Mouse (Mus musculus) lung, postnatal 0 days (tissue): Measurements from ENCODE around the gene Lfng. TPM values are rescaled to one million over a fixed set of nuclear protein-coding genes. Genes with fewer than 3 reads are reported as not detected.

Experiments
- ATAC-seq: fragments of 200-750 bp; cut with Nextera tagmentation; 2 replicates; pipeline ENCODE4 v1.8.0; 2017; ENCODE audit warnings: moderate library complexity
- DNase-seq: peaks from one replicate; pipeline ENCODE4 v3.0.0-alpha.2; 2016; ENCODE audit warnings: low spot score
- H3K27ac ChIP-seq: fragments of 300-500 bp; sonication (generic); 2 replicates; pipeline ENCODE4 v1.5.1; 2014; ENCODE audit warnings: antibody characterized with exemption, mild to moderate bottlenecking, low read length, mixed read lengths
- H3K27me3 ChIP-seq: fragments of 300-500 bp; sonication (generic); replicated peaks from 2 replicates; pipeline ENCODE4 v1.6.1; 2014; ENCODE audit warnings: low read length, mixed read lengths; ENCODE audit not compliant: insufficient read depth
- H3K36me3 ChIP-seq: fragments of 300-500 bp; sonication (generic); 2 replicates; pipeline ENCODE4 v1.6.1; 2014; ENCODE audit warnings: low read length, mixed read lengths; ENCODE audit not compliant: insufficient read depth
- H3K4me1 ChIP-seq: fragments of 300-500 bp; sonication (generic); 2 replicates; pipeline ENCODE4 v1.6.1; 2014; ENCODE audit warnings: antibody characterized with exemption, low read depth, low read length, mixed read lengths; ENCODE audit not compliant: insufficient read depth
- H3K4me2 ChIP-seq: fragments of 300-500 bp; sonication (generic); replicated peaks from 2 replicates; pipeline ENCODE4 v1.6.1; 2014; ENCODE audit warnings: low read depth, mild to moderate bottlenecking, low read length, moderate library complexity, mixed read lengths
- H3K4me3 ChIP-seq: fragments of 300-500 bp; sonication (generic); 2 replicates; pipeline ENCODE4 v1.5.1; 2014; ENCODE audit warnings: low read depth, low read length
- H3K9ac ChIP-seq: fragments of 300-500 bp; sonication (generic); replicated peaks from 2 replicates; pipeline ENCODE4 v1.6.1; 2014; ENCODE audit warnings: low read depth, mild to moderate bottlenecking
- H3K9me3 ChIP-seq: fragments of 300-500 bp; sonication (generic); 2 replicates; pipeline ENCODE4 v1.6.1; 2016; ENCODE audit warnings: low read length, mixed read lengths
- CTCF ChIP-seq: IDR thresholded peaks from 2 replicates; pipeline ENCODE4 v1.5.1; 2016; ENCODE audit warnings: antibody characterized with exemption, mild to moderate bottlenecking
- EP300 ChIP-seq: IDR thresholded peaks from 2 replicates; pipeline ENCODE4 v1.6.1; 2016; ENCODE audit warnings: antibody characterized with exemption, mild to moderate bottlenecking, control low read depth
- WGBS: fragments of 180-500 bp; shearing (Covaris S2); extraction: QIAGEN DNeasy Blood & Tissue Kit; methylation state at CpG from one replicate; pipeline ENCODE4 v1.1.7; 2014; 5-methylcytosine and 5-hydroxymethylcytosine counted together
- polyA plus RNA-seq: library from polyadenylated mRNA; unstranded; fragments of >200 nt; fragmentation: Nextera tagmentation; extraction: Ambion mirVana; gene quantifications from 2 replicates; pipeline ENCODE4 v1.2.1, GENCODE M21; 2015

Gene Lfng
- polyA plus RNA-seq, 1 experiment from 2014 or later = 23.1 TPM

DNA sequence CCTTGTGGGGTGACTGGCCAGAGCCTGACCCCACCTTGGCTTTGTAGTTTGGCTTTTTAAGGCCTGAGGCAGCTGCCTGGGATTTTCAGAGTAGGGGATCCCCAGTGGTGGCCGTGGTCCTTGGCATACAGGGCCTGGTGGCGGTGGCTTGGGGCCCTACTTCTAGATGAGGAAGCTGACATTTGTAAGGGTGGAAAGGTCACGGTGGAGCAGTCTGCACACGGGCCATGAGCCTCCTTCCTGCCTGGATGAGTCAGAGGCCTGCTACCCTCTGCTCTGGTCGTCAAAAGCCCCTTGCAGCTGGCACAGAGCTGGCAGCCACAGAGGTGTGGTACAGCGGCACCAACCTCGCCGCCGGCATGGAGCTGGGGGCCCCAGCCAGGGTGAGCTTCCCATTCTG lies 9.6 kb downstream of the Lfng start:
- TF ChIP-seq CTCF (no peak; the same call in 1 of the 2 replicates), EP300 (no peak)
- H3K36me3 ChIP-seq = no peaks in the 10 kb centered on the region; the same call in none of the 2 replicates
- no peak overlapping the region for H3K4me3 ChIP-seq
- no peaks in the 10 kb centered on the region for H3K9me3 ChIP-seq
- H3K27me3 ChIP-seq = no peaks in the 10 kb centered on the region
- WGBS = 49% methylated on average over 9 of the region's 9 CpGs
- peak overlapping the region; percentile 54; the same call in 1 of the 2 replicates for H3K27ac ChIP-seq
- no peak overlapping the region for H3K9ac ChIP-seq
- DNase-seq (peak; percentile 67), ATAC-seq (peak; percentile 27)
- peaks cover 14% of the 10 kb centered on the region; the same call in 1 of the 2 replicates for H3K4me1 ChIP-seq
- H3K4me2 ChIP-seq = no peak overlapping the region

DNA sequence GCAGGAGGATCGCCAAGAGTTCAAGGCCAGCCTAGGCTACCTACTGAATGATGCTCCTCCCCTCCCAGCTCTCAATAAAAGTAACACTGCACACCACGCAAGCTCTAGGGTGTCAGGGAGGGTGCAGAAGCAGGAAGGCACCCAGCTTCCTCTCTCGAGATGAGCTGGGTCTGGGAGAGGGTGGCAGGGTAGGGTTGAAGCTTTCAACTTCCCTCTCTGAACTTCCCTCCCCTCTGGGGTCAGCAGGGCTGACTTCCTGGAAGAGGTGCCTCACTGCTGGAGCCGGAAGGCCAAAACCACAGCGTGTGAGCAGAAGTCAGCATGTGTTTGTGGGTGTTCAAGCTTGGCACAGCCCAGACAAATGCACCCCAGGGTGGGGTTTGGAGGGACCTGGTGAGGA lies 10.6 kb downstream of the Lfng start:
- H3K4me3 ChIP-seq = no peak overlapping the region
- 57% methylated on average over 5 of the region's 5 CpGs for WGBS
- DNase-seq = peak; percentile 66
- peak; percentile 43 for ATAC-seq
- H3K4me2 ChIP-seq = no peak overlapping the region
- H3K9me3 ChIP-seq = no peaks in the 10 kb centered on the region
- H3K27ac ChIP-seq = no peak overlapping the region
- H3K4me1 ChIP-seq = peaks cover 5% of the 10 kb centered on the region; the same call in 1 of the 2 replicates
- no peak overlapping the region for H3K9ac ChIP-seq
- no peaks in the 10 kb centered on the region; the same call in none of the 2 replicates for H3K36me3 ChIP-seq
- TF ChIP-seq EP300 = no peak
- no peak for TF ChIP-seq CTCF
- H3K27me3 ChIP-seq = no peaks in the 10 kb centered on the region

DNA sequence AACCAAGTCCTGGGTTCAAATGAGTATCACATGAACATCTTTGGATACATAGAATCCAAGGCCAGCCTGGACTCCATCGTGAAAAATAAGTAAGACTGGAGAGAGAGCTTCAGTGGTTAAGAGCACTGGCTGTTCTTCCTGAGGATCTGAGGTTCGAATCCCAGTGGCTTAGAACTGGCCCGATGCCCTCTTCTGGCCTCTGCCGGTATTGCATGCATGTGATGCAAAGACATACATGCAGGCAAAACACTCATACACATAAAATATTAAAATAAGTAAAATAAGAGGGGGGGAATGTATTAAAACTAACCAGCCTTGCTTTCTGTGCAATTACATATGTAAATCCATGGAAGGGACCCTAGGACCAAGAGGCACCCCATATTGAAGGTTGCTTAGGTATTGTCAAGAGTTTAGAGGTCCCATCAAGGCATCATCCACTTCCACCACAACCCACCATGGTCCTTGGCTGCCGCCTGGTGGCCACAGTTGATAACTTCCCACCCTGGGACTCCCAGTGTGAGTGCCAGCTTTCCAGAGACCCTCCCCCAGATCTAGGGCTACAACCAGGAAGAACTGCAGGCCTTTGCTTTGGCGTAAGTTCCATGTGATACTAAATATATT lies 12.1 kb downstream of the Lfng start:
- H3K4me2 ChIP-seq = no peak overlapping the region
- no peak overlapping the region for H3K9ac ChIP-seq
- DNase-seq (peak; percentile 85), ATAC-seq (peak; percentile 37)
- WGBS = 15% methylated on average over 6 of the region's 6 CpGs
- no peaks in the 10 kb centered on the region for H3K27me3 ChIP-seq
- peaks cover 1% of the 10 kb centered on the region; the same call in 1 of the 2 replicates for H3K36me3 ChIP-seq
- no peaks in the 10 kb centered on the region for H3K4me1 ChIP-seq
- no peak overlapping the region for H3K27ac ChIP-seq
- no peak for TF ChIP-seq EP300
- TF ChIP-seq CTCF = peak; percentile 85
- no peak overlapping the region for H3K4me3 ChIP-seq
- H3K9me3 ChIP-seq = no peaks in the 10 kb centered on the region

DNA sequence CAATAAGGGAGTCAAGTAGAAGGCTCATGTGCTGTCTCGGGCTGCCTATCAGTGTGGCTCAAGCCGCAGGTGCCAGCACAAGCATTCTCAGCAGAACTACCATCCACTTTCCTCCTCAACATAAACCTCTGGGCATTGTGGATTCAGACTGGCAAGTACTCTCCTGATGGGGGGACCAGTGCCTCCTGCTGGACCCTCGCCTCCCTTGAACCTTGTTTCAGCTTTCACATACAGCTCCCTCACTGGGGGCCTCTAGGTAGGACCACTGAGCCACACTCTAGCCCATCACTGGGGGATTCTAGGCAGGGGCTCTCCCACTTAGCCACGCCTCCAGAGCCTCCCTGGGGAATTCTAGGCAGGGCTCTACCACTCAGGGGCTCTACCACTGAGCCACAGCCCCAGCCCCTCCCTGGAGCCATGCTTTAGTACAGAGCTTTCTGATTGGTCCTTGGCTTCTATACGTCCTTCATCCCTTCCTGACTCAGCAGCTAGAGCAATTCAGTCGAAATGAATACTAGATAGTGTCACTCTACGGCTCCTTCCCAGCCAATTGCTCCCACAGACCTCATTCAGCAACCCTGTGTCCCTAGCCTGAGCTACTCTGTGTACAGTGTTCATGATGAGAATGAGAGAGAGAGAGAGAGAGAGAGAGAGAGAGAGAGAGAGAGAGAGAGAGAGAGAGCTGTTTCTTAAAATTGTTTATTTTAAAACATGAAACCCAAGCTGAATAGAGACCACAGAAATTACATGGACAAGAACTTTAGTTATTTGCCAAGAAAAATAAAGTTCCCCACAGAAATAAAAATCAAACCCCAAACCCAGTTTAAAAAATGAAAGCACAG lies 13.0 kb downstream of the Lfng start:
- 56% methylated on average over 7 of the region's 7 CpGs for WGBS
- Histone ChIP-seq H3K4me1 (no peaks in the 10 kb centered on the region), H3K27ac (no peak overlapping the region), H3K9me3 (no peaks in the 10 kb centered on the region), H3K4me3 (no peak overlapping the region), H3K36me3 (peaks cover 4% of the 10 kb centered on the region; the same call in 1 of the 2 replicates), H3K9ac (no peak overlapping the region), H3K27me3 (no peaks in the 10 kb centered on the region), H3K4me2 (no peak overlapping the region)
- ATAC-seq = no peak
- TF ChIP-seq CTCF (peak; percentile 8; the same call in 1 of the 2 replicates), EP300 (no peak)
- no peak for DNase-seq

DNA sequence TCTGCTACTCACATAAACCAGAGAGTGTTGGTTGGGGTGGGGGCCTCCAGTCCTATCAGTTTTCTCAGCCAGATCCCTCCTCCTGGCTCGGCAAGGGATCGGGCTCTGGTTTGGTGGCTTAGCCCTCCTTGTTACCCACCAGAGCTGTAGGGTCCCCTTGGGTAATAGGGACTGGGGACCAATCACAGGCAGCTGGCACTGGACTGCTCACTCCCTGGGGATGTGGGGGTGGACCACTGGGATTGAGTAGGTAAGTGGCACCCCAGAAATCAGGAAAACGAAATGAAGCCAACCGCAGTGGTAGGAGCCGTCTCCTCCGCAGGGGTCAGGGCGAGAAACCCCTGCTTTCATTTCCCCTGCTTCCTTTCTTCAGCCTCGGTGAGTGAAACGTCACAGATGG lies 14.0 kb downstream of the Lfng start:
- H3K4me3 ChIP-seq = no peak overlapping the region
- no peaks in the 10 kb centered on the region for H3K4me1 ChIP-seq
- TF ChIP-seq EP300 (no peak), CTCF (no peak)
- 73% methylated on average over 9 of the region's 9 CpGs for WGBS
- ATAC-seq = no peak
- no peak overlapping the region for H3K27ac ChIP-seq
- H3K9me3 ChIP-seq = no peaks in the 10 kb centered on the region
- H3K27me3 ChIP-seq = no peaks in the 10 kb centered on the region
- H3K36me3 ChIP-seq = peaks cover 6% of the 10 kb centered on the region; the same call in 1 of the 2 replicates
- DNase-seq = no peak
- no peak overlapping the region for H3K4me2 ChIP-seq
- H3K9ac ChIP-seq = no peak overlapping the region

DNA sequence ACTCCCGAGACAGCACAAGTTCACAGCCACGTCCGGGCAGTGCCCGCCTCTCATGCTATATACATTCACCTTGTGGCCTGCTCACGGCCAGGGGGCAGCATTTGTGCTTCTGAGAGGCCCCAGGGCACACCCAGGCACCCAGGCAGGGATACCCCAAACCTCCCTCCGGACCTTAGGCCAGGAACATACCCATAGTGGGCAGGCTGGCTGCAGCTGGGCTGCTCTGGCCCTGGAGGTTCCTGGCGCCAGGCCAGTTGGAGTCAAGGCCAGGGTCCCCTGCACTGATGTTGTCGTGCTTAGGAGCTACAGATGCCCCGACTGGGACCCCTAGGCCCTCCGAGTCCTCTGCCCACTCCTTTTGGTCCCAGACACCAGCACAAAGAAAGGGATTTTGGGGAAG lies 14.4 kb downstream of the Lfng start:
- Histone ChIP-seq H3K36me3 (peaks cover 10% of the 10 kb centered on the region; the same call in 1 of the 2 replicates), H3K4me3 (no peak overlapping the region), H3K27me3 (no peaks in the 10 kb centered on the region), H3K4me1 (no peaks in the 10 kb centered on the region), H3K4me2 (no peak overlapping the region), H3K27ac (no peak overlapping the region), H3K9ac (no peak overlapping the region), H3K9me3 (no peaks in the 10 kb centered on the region)
- DNase-seq (no peak), ATAC-seq (no peak)
- WGBS = 61% methylated on average over 10 of the region's 10 CpGs
- TF ChIP-seq EP300 (no peak), CTCF (peak; percentile 24)
